Mouse (Mus musculus): ENCODE results near the gene Gbp3.
"Not testable (repeated sequence)": the region's sequence is repeated elsewhere in the genome, so short reads cannot be mapped to it uniquely, and the experiment has no call there.

Gbp3 gene

DNA sequence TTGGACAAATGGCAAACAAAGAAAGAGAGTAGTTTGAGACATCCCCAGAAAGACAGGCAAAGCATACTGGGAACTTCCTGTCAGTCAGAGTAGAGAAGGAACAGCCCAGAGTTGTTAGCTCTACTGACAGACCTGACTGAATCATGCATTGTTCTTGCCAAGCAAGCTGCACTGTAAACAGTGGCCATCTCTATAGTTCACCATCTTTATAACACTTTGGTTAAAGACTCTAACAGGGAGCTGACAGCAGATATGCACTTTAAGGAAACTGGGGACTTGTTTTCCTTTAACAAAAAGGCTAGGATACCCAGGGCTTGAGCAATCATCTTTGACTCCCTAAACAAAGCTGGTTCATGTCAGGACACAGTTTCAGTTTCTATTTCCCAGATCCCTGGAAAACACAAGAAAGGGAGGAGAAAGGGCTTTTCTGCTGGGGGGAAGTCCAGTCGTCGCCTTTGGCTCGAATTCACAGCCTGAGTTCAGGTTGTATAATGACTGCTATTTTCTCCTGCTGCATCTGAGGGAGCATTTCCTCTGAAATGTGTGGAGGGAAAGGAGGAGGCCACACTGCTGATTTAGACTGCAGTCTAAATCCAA is at the start of gene Gbp3:
Gbp3 (plus strand) TSS at position 395 of the 597 bp plus-strand sequence.
- DNase-seq (ENCODE audit: low spot score): peak; percentile 65

DNA sequence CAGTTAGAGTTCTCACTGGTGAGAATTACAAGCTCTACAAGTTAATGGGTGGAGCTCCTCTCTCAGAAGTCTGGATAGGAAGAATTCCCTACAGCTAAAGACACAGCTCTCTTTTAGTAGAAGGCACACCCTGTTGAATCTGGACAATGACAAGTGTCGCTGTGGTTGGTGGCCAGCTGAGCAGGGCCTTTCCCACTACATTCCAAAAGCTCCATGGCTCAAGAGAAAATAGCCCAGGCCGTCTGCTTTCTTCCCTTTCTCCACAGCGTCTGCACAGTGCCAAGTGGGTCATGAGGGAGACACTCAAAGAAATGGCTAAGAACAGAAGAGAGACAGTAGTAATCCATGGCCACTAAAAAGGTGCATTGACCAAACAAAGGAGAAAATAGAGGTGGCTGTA is 31.7 kb upstream of the Gbp3 start:
- DNase-seq (ENCODE audit: low spot score): no peak

- no peak for DNase-seq (ENCODE audit: low spot score)
Observed at GRCm38 (mm10) chr3:142529597-142529996, 30.2 kb upstream of the Gbp3 start.

DNA sequence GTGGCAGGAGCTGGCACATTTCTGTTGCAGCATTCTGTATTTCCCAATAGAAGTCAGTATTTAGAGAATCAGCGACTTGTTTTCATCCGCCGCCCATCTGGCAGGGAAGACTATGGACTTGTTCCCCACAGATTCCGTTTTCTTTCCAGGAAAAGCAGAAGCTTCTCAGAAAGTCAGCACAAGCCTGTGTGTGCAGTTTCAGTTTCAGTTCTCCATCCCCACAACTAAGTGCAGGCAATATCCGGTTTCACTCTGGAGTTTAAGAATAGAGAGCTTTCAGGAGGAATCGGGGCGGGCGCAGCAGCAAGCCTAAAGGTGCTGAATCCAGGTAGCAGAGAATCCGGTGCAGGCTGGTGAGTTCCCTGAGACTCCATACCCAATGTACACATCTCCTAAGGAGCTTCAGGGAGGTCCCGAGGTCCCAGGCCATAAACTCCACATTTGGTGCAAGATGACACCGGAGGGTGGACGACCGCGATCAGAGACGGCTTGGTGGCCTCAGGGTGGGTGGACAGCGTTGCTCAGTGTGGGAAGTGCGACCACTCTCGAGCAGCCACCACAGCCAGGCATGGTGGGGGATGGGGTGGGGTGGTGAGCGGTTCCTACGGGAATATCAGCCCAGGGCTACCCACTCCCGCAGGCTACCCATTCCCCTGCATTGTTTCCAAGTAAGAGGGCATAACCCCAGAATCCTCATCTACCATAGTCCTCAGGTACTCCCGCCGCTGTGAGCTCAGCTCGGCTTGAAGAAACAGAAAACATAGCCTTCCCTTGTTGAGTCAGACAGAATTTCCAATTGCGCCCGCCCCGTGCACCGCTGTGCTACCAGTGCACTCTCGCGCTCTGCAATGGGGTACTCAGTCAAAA is 29.5 kb upstream of the Gbp3 start, which contains the start of gene Gbp7:
Gbp7 (plus strand) TSS at position 256 of the 867 bp plus-strand sequence.
- peak; percentile 79 for DNase-seq (ENCODE audit: low spot score)

- DNase-seq (ENCODE audit: low spot score): no peak
Observed at GRCm38 (mm10) chr3:142531595-142531994, 28.2 kb upstream of the Gbp3 start.

DNA sequence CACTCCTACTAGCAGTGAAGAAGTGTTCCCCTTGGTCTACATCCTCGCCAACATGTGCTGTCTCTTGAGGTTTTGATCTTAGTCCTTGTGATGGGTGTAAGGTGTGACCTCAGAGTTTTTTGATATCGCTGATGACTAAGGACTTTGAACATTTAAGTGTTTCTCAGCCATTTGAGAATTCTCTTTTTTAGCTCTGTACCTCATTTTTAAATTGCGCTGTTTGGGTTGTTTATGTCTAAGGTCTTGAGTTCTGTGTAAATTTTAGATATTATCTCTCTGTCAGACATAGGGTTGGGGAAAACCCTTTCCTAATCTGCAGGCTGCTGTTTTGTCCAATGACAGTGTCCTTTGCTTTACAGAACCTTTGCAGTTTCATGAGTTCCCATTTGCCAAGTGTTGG is 26.6 kb upstream of the Gbp3 start:
- DNase-seq (ENCODE audit: low spot score): no peak

DNA sequence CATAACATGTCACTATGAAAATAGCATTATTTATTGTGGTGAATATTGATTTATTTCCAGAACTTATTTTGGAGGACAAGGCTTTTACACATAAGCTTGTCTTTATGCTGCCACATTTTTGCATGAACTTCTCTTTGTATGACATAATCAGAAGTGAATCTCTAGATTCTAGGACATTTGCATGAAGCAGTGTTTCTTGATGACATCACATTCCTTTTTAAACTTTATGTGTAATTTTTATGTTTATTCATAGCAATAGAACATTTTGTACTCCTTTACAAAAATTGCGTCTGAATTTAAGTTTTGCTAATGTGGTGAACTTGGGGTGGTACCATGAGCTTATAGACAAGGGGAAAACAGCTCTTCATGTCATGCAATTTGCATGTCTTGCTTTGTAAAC is 24.2 kb upstream of the Gbp3 start:
- DNase-seq (ENCODE audit: low spot score): no peak

DNA sequence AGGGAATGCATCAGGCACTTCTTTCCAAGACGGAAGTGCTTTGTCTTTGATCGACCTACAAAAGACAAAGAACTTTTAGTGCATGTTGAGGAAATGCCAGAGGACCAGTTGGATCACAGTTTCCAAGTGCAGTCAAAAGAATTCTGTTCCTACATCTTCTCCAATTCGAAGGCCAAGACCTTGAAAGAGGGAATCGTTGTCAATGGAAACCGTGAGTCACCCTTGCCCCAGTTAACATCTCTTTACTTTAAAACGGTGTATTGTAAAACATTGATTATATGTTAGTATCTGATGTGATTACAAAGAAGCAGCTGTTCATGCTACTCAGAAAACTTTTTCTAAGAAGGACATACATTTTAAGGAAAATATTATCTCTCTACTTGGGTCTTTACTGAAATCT is 18.4 kb upstream of the Gbp3 start:
- no peak for DNase-seq (ENCODE audit: low spot score)

GRCm38 (mm10) chr3:142542776-142543175 is 17.1 kb upstream of the Gbp3 start:
- not testable (repeated sequence) for DNase-seq (ENCODE audit: low spot score)

DNA sequence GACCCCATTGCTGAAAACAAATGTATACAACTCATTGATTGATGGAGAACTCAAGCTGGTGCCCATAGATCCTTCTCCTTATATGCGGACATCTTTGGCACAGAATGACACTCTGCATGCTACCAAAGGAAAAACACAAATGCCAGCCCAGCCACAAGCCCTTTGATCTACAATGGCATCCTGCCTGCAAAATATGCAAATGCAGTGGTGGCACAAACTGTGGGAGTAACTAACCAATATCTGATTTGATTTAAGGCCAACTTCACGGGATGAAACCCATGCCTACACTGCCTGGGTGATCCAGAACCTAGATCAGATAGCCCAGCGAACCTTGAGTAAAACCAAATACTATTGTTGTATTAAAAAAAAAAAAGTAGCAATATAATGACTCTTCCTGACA is 13.1 kb upstream of the Gbp3 start:
- no peak for DNase-seq (ENCODE audit: low spot score)

GRCm38 (mm10) chr3:142550052-142550676 is 9.7 kb upstream of the Gbp3 start:
- no peak for DNase-seq (ENCODE audit: low spot score)

DNA sequence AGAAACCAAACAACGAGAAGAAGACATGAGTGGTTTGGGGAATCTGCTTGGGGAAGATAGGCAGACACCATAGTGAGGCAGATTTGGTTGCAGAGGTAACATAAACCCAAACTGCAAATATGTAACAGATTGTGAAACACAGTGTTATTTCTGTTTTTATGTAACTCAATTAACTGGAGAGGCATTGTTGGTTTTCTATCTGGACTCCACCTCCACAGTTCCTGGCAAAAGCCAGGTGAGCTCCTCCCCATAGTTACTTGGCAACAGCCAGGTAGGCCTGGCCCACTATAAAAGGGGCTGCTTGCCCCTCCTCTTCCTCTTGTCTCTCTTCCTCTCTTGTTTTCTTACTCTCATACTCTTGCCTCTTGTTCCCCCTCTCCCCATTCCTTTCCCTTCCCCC is 5.2 kb upstream of the Gbp3 start:
- no peak for DNase-seq (ENCODE audit: low spot score)

DNA sequence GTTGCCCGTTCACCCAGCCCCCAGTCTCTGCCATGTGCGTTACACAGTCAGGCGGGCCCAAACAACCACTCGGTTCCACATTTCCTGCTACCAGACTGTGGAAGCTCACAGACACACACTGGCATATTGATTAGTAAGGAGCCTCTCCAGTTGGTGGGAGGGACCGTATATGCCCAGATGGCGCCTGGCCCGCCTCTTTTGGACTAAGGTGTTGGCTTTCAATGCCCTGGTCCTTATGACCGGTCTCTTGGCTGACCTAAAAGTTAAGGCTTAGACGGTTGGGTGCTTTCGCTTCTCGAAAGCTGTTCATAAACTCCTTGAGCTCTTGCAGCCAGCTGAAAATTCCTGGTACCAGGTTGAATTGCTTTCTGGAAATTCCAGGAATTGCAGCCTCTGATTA is 4.2 kb upstream of the Gbp3 start:
- no peak for DNase-seq (ENCODE audit: low spot score)

- peak; percentile 90 for DNase-seq (ENCODE audit: low spot score)
Observed at GRCm38 (mm10) chr3:142560296-142560948, 596 bp downstream of the Gbp3 start.

- no peak for DNase-seq (ENCODE audit: low spot score)
Observed at GRCm38 (mm10) chr3:142561045-142561646, 1.3 kb downstream of the Gbp3 start.

DNA sequence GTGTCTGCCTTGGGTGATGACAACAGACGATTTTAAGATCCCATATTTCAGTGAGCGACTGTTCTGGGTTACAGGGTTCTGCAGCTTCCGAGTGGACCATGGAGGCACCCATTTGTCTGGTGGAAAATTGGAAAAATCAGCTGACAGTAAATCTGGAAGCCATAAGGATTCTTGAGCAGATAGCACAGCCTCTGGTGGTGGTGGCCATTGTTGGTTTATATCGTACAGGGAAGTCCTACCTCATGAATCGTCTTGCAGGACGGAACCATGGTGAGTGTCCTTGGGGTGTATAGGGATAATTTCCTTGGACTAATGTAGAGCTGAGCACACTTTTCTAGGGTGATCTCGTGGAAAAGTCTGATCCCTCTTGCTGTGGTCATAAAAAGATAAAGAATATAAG is 1.8 kb downstream of the Gbp3 start:
- DNase-seq (ENCODE audit: low spot score): no peak

- not testable (repeated sequence) for DNase-seq (ENCODE audit: low spot score)
Observed at GRCm38 (mm10) chr3:142567490-142567889, 7.7 kb downstream of the Gbp3 start.

DNA sequence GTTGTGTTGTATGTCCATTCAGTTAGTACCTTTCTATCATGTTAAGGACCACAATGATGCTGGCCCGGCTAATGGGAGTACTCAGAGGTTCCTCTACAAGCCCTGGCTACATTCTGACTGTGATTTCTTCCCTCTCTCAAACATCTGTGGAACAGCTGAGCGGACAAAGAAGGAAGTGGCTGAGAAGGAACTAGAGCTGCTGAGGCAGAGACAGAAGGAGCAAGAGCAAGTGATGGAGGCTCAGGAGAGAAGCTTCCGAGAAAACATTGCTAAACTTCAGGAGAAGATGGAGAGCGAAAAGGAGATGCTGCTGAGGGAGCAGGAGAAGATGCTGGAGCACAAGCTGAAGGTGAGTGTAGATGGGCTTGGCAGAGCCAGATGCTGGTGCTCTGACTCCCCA is 10.9 kb downstream of the Gbp3 start:
- no peak for DNase-seq (ENCODE audit: low spot score)

GRCm38 (mm10) chr3:142577108-142577507 is 17.3 kb downstream of the Gbp3 start:
- no peak for DNase-seq (ENCODE audit: low spot score)

DNA sequence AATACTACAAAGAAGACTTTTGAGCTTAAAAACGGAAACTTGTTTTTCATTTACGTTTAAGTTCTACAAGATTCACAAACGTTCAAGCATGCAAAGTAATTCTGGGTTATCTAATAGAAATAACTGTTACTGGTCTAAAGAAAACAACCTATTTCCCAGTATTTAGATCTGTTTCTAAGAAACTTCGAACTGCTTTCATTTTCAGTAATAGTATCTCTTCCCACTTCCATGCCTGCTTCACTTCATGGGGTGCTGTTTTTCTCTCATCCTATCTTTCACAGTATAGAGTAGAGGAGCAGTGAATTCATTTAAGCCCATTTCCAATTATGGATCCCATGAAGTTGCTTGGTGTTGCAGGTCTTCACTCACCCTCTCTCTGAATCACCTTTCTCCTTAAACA is 18.5 kb downstream of the Gbp3 start:
- no peak for DNase-seq (ENCODE audit: low spot score)

DNA sequence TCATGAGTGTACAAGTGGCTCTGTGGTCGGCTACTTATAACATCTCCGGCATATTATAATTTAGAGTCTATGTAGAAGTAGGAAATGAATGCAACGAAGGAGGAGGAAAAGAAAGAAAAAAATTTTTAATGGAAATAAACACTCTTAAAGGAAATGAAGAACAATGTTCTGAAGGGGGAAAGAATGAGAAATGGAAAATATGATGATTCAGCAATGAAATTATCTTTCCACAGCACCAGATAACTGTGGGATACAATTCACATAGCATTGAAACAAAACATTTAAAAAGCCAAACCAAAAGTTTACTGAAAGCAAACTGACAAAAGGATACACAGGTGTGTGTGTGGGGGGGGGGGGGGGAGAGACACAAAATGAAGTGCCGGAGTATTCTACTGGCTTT is 23.2 kb downstream of the Gbp3 start:
- no peak for DNase-seq (ENCODE audit: low spot score)

GRCm38 (mm10) chr3:142587386-142587785 is 27.6 kb downstream of the Gbp3 start:
- DNase-seq (ENCODE audit: low spot score): peak; percentile 10

Measured in lung, postnatal 25 days (tissue).